Mouse (Mus musculus) granulocyte monocyte progenitor cell, adult 5-6 weeks (primary cell): ENCODE measurements around the gene Grin1. TPM values are rescaled to one million over a fixed set of nuclear protein-coding genes. Genes with fewer than 3 reads are reported as not detected.

Source experiments
- ATAC-seq: replicated peaks from 2 replicates; pipeline ENCODE4 v1.8.0; 2016; ENCODE audit warnings: mild to moderate bottlenecking, moderate TSS enrichment, inconsistent platforms; ENCODE audit not compliant: poor library complexity, severe bottlenecking
- total RNA-seq, 2 experiments: library from RNA; stranded (forward) in 1 of 2; stranded (reverse) in 1 of 2; fragments of 200-712, 200-1000 nt in 1 of 2; fragments of >200 nt in 1 of 2; fragmentation: Nextera tagmentation in 1 of 2; gene quantifications; 2 replicates each; pipeline ENCODE4 v1.2.3; 2014 to 2017

Gene Grin1
- total RNA-seq, 2 experiments from 2014 or later, result not detected

GRCm38 (mm10) chr2:25287927-25288649, 30.9 kb downstream of the Grin1 start, which contains the start of gene Tmem210:
Gene Tmem210, plus strand, starts transcription at chr2:25288145.
- ATAC-seq, result no peak

GRCm38 (mm10) chr2:25286837-25287636, 31.9 kb downstream of the Grin1 start:
- no peak for ATAC-seq

GRCm38 (mm10) chr2:25286314-25286713, 32.7 kb downstream of the Grin1 start:
- no peak for ATAC-seq

- no peak for ATAC-seq
These were observed 33.4 kb downstream of the Grin1 start for GRCm38 (mm10) chr2:25285551-25285950.

GRCm38 (mm10) chr2:25278928-25279882, 39.8 kb downstream of the Grin1 start:
- ATAC-seq, result peak; percentile 93

- no peak for ATAC-seq
These were observed 46.0 kb downstream of the Grin1 start for GRCm38 (mm10) chr2:25273010-25273409.

GRCm38 (mm10) chr2:25272515-25272914, 46.5 kb downstream of the Grin1 start:
- ATAC-seq, result 0 out of 2 replicates have a peak, but pooled peaks have one; percentile 2

GRCm38 (mm10) chr2:25271827-25272511, 47.0 kb downstream of the Grin1 start, which contains the start of the genes Ssna1 and Anapc2:
Gene Ssna1, minus strand, starts transcription at chr2:25272438.
Gene Anapc2, plus strand, starts transcription at chr2:25272478.
- peak; percentile 95 for ATAC-seq

- no peak for ATAC-seq
These were observed 51.2 kb downstream of the Grin1 start for GRCm38 (mm10) chr2:25267746-25268309.

GRCm38 (mm10) chr2:25267241-25267640, 51.7 kb downstream of the Grin1 start:
- no peak for ATAC-seq

- ATAC-seq, result no peak
These were observed 52.3 kb downstream of the Grin1 start for GRCm38 (mm10) chr2:25266720-25267119.

GRCm38 (mm10) chr2:25265897-25266656, 52.9 kb downstream of the Grin1 start:
- ATAC-seq, result peak; percentile 55

GRCm38 (mm10) chr2:25264851-25265250, 54.1 kb downstream of the Grin1 start:
- no peak for ATAC-seq

- no peak for ATAC-seq
These were observed 54.7 kb downstream of the Grin1 start for GRCm38 (mm10) chr2:25264286-25264660.

GRCm38 (mm10) chr2:25263623-25264285, 55.2 kb downstream of the Grin1 start:
- no peak for ATAC-seq

GRCm38 (mm10) chr2:25262795-25263622, 56.0 kb downstream of the Grin1 start:
- peak; percentile 20 for ATAC-seq

- peak; percentile 89 for ATAC-seq
These were observed 56.7 kb downstream of the Grin1 start, which contains the start of gene Tprn for GRCm38 (mm10) chr2:25262291-25262767. Gene Tprn, plus strand, starts transcription at chr2:25262618.
